Mouse (Mus musculus): Measurements from ENCODE around the gene Ltbp4.

Ltbp4 gene

DNA sequence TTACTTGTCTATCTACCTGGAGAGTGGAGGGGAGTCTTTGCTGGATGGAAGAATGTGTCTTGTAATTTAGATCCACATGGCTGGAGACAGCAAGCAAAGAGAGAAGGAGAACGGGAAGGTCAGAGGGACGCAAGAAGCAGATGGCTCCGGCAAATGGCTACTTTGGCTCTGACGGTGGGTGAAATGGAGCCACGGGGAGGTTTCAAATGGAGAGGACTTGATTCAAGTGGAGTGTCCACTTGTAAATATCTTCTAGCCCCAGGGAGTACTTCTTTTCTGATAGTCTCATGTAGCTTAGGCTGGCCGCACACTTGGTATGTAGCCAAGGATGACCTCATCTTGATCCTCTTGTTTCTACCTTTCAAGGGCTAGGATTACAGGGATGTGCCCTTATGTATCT, 38.7 kb downstream of the Ltbp4 start:
- whole genome bisulfite sequencing = 89% methylated on average over 6 of the region's 6 CpGs

GRCm38 (mm10) chr7:27298033-27298610, 39.4 kb downstream of the Ltbp4 start:
- 78% methylated on average over 16 of the region's 16 CpGs for WGBS

DNA sequence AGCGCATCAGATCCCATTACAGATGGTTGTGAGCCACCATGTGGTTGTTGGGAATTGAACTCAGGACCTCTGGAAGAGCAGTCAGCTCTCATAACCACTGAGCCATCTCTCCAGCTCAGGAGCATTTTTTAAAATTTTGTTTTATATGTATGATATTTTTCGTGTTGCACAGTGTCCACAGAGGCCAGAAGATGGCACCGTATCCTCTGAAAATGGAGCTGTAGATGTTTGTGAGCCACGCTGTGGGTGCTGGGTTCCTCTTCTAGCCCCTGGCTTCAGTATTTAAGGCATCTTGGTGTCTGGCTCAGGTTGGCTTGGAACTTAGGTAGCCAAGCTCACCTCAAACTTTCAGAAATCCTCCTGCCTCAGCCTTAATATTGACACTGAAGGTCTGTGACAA, 41.0 kb downstream of the Ltbp4 start:
- 91% methylated on average over 4 of the region's 4 CpGs for WGBS

DNA sequence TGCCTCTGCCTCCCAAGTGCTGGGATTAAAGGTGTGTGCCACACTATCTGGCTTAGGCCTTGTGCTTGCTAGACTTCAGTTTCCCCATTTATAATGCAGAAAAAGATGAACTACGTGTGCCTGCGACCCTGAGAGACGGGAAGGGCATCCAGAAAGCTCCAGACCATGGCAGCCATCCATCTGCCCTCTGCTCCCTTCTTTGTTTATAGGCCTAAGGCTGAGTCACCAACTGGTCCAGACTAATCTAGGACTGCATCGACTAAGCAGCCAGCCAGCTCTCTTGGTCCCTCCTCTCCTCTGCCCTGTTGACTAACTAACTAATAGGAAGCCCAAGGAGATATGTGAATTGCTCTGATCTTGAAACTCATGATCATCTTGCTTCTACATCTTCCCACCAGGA, 41.5 kb downstream of the Ltbp4 start:
- 77% methylated on average over 4 of the region's 4 CpGs for WGBS

- WGBS = 41% methylated on average over 12 of the region's 12 CpGs
Measured at GRCm38 (mm10) chr7:27291795-27292466, 45.6 kb downstream of the Ltbp4 start.

DNA sequence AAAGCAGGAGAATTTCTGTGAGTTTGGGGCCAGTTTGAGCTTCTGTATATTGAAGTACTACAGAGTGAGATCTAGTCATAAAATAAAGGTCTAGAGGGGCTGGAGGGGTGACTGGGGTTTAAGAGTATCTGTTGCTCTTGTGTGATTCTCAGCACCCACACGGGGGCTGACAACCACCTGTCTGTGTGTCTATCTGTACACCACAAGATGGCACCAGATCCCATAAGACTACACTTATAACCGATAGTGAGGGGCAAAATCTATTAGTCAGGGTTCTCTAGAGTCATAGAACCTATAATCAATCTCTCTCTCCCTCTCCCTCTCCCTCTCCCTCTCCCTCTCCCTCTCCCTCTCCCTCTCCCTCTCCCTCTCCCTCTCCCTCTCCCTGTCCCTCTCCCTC, 46.9 kb downstream of the Ltbp4 start:
- WGBS = 83% methylated on average over 2 of the region's 2 CpGs

- 86% methylated on average over 7 of the region's 7 CpGs for WGBS
Measured at GRCm38 (mm10) chr7:27288732-27289131, 48.8 kb downstream of the Ltbp4 start.

- WGBS = 9% methylated on average over 8 of the region's 8 CpGs
Measured at GRCm38 (mm10) chr7:27285698-27286066, 51.8 kb downstream of the Ltbp4 start.

GRCm38 (mm10) chr7:27284865-27285697, 52.4 kb downstream of the Ltbp4 start:
- 2% methylated on average over 28 of the region's 28 CpGs for WGBS

DNA sequence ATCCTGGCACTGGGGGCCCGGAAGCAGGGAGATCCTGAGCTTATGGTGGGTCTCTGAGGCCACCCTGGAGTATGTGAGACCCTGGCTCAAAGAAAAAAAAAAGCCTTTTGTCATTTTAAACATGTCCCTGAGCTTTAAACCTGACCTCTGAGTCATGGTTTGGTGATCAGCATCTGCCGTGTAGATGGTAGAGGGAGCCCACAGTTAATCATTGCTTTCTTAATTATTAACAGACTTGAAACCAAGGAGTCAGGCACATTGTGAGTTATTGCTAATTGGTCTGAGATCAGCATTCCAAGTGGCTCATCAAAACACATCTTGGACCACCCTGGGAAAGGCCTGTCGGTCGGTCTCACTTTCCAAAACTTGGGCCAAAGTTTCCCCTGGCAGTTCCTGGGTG, 55.3 kb downstream of the Ltbp4 start:
- WGBS = 58% methylated on average over 4 of the region's 4 CpGs

- 74% methylated on average over 13 of the region's 13 CpGs for WGBS
Measured at GRCm38 (mm10) chr7:27281717-27282116, 55.8 kb downstream of the Ltbp4 start.

DNA sequence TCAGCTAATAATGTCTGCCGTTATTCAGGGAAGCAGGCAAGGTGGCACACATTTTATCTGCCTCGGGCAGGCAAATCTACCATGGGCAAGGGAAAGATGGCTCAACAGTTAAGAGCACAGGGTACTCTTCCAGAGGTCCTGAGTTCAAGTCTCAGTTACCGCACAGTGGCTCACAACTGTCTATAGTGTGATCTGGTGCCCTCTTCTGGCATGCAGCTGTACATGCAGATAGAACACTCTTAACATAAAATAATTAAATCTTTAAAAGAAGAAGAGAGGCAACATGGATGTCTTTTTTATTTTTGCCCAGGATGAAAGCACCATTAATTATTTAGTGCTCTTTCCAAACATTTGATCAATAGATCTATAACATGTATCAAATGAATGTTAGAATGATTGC, 60.3 kb downstream of the Ltbp4 start:
- WGBS = 82% methylated on average over 3 of the region's 3 CpGs

DNA sequence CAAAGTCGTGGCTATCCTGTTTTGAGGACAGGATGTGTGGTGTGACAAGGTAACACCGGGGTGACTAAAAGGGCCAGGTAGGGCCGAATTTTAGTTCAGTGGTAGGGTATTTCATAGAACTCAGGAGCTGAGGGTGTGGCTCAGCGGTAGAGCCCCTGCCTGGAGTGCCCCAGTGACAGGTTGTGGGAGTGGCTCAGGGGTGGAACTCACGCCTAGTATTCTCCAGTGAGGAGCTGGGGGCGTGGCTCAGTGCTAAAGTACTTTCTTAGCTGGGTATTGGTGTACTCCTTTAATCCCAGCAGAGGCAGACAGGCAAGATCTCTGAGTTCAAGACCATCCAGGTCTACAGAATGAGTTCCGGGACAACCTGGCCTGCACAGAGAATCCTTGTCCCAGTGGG, 61.5 kb downstream of the Ltbp4 start:
- WGBS = 69% methylated on average over 7 of the region's 7 CpGs

DNA sequence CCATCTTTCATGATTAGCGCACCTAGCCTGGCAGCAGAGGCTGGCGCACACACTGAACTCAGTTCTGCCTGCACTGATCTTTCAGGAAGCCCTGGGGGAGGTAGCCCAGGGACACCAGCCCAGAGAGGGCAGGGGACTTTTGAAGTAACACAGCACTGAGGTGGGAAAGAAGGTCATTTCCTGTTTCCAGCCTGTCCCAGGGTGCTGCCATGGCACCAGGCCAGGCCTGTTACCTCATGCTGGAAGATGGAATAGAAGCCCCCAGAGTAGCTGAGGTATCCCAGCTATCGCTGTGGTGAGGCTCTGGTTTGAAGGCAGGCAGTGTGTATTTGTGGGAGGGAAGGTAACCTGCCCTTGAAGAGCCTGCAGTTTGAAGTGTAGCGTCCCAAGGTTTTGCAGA, 62.6 kb downstream of the Ltbp4 start:
- 78% methylated on average over 4 of the region's 4 CpGs for WGBS

GRCm38 (mm10) chr7:27273739-27274351, 63.6 kb downstream of the Ltbp4 start:
- 61% methylated on average over 32 of the region's 32 CpGs for WGBS

DNA sequence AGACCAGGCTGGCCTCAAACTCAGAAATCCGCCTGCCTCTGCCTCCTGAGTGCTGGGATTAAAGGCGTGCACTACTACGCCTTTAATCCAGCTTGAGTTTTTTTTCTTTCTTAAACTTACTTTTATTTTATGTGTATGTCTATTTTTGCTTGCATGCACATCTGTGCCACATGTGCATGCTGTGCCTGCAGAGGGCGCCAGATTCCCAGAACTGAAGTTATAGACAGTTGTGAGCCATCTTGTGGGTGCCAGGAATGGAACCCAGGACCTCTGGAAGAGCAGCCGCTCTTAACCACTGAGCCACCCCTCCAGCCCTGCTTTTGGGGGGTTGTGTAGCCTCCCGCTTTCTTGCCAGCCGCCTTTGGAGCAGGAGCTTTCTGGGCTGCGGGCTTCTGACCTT, 66.1 kb downstream of the Ltbp4 start:
- 90% methylated on average over 8 of the region's 8 CpGs for WGBS

DNA sequence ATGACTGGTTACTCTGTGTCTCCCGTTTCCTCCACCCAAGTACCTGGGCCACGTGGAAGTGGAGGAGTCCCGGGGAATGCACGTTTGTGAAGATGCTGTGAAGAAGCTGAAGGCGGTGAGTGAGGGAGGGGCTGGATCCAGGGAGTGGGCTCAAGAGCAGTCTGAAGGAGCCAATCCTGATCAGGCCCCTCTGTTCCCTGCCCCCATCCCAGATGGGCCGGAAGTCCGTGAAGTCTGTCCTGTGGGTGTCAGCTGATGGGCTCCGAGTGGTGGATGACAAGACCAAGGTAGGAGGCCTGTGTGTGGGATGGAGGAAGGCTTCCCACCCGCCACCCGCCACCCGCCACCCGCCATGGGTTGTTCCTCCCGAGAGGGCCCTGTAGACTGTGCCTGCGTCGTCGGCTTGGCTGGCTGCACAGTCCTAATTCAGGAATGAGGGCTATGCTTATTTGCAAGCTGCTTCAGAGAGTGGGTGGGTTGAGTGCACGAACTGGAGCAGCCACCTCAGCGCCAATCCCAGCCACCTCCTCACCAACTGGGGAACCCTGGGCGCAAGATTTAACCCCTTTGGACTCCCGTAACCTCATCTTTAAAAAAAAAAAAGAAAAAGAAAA, 70.9 kb downstream of the Ltbp4 start:
- WGBS = 45% methylated on average over 20 of the region's 20 CpGs

- WGBS = 79% methylated on average over 12 of the region's 12 CpGs
Measured at GRCm38 (mm10) chr7:27264761-27265160, 72.7 kb downstream of the Ltbp4 start.

DNA sequence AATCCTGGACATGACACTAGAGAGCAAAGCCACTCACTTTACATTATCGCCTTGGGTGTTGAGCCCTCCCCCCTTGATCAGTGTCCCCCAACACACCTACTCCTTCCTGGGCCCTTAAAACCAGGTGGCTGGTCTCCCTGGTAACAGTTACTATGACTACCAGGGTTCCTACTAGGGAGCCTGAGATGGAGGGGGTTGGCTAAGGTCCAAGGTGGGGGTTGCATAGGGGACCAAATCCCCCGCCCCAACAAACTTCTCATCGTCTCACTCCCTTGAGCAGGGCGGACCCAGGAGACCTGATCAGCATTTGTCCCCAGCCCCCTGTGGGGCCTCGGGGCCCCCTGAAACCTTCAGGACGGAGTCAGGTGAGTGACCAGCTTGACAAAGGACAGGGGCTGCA, 75.6 kb downstream of the Ltbp4 start:
- WGBS = 61% methylated on average over 6 of the region's 6 CpGs

GRCm38 (mm10) chr7:27260856-27261255, 76.6 kb downstream of the Ltbp4 start:
- 34% methylated on average over 7 of the region's 7 CpGs for WGBS

- WGBS = 10% methylated on average over 5 of the region's 5 CpGs
Measured at GRCm38 (mm10) chr7:27259771-27260170, 77.7 kb downstream of the Ltbp4 start.

DNA sequence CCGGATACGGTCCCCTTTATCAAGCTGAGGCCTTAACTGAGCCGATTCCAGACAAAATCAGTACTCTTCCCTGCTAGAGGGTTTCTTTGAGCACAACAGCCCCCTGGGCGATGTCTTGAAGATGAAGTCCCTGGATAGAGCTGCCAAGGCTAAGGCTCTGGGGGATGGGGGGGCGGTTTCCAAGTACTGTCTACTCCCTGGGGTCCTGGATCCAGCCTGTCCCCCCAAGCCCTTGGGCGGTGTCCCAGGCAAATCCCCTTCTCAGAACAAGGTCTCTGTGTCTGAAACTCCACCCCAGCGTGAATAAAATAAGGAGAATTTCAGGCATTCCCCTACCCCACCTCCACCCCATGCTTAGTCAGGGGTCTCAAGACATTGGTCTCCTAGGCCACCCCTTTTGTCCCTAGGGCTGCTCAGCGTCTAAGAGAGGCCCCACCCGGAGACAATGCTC, 78.2 kb downstream of the Ltbp4 start:
- 5% methylated on average over 9 of the region's 9 CpGs for WGBS

Measured in cerebral cortex, adult 2 months (tissue).